Mouse (Mus musculus) stomach, postnatal 0 days (tissue): ENCODE measurements around the gene Cog4.

Experiments
- CTCF ChIP-seq: IDR thresholded peaks from 2 replicates; pipeline ENCODE4 v1.5.1; 2016; ENCODE audit warnings: antibody characterized with exemption, low read depth, mild to moderate bottlenecking, moderate library complexity
- EP300 ChIP-seq: optimal IDR thresholded peaks from 2 replicates; pipeline ENCODE3; 2016; ENCODE audit warnings: antibody characterized with exemption

DNA sequence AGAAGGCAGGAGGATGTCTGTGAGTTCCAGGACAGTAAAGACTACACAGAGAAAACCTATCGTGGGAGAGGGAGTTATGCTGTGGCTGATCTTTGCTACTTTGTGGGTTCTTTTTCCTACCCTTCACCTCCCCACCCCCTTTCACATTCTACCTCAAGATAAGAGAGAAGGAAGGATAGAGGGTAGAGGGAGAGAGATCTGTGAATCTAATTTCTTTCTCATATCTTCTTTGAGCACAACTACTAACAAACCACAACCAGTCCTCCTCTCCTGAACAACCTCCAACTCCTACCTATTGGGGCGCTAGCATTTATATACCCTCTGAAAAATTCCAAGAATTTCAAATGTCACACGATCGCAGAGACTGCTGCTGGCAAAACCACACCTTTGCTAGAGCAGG, 31.5 kb downstream of the Cog4 start:
- TF ChIP-seq CTCF (no peak), EP300 (no peak)
